Mouse (Mus musculus) large intestine, adult 2 months (tissue): Measurements from ENCODE around the gene Fbxo36. TPM values are rescaled to one million over a fixed set of nuclear protein-coding genes. Genes with fewer than 3 reads are reported as not detected.

Experiments
- DNase-seq: peaks from one replicate; pipeline ENCODE4 v3.0.0-alpha.2; 2012; ENCODE audit warnings: low read depth, low spot score
- WGBS: fragments of 180-500 bp; shearing (Covaris S2); methylation state at CpG from one replicate; pipeline ENCODE4 v1.1.7; 2018; 5-methylcytosine and 5-hydroxymethylcytosine counted together
- polyA plus RNA-seq: library from polyadenylated mRNA; depleted of rRNA; stranded (reverse); fragments of >200 nt; gene quantifications from 2 replicates; pipeline ENCODE4 v1.2.3, GENCODE M21; 2012

Gene Fbxo36
- polyA plus RNA-seq, 1 experiment = 5.6 TPM

- no peak for DNase-seq
These were observed 44.2 kb downstream of the Fbxo36 start for GRCm38 (mm10) chr1:84883889-84884288.

GRCm38 (mm10) chr1:84885174-84885573, 45.5 kb downstream of the Fbxo36 start:
- no peak for DNase-seq
- 78% methylated on average over 3 of the region's 3 CpGs for WGBS

More at GRCm38 (mm10) chr1:84883889-84884288, 44.2 kb downstream of the Fbxo36 start:
- WGBS = 69% methylated on average over 4 of the region's 4 CpGs

- 89% methylated on average over 6 of the region's 6 CpGs for WGBS
- no peak for DNase-seq
These were observed 46.3 kb downstream of the Fbxo36 start for GRCm38 (mm10) chr1:84885921-84886320.

GRCm38 (mm10) chr1:84889330-84890004, 49.8 kb downstream of the Fbxo36 start:
- 76% methylated on average over 8 of the region's 8 CpGs for WGBS
- no peak for DNase-seq

GRCm38 (mm10) chr1:84890005-84890393, 50.4 kb downstream of the Fbxo36 start:
- no peak for DNase-seq
- 55% methylated on average over 7 of the region's 7 CpGs for WGBS

GRCm38 (mm10) chr1:84890503-84890902, 50.9 kb downstream of the Fbxo36 start:
- DNase-seq = no peak
- 74% methylated on average over 7 of the region's 7 CpGs for WGBS

GRCm38 (mm10) chr1:84891746-84892145, 52.1 kb downstream of the Fbxo36 start:
- WGBS = 79% methylated on average over 9 of the region's 9 CpGs
- DNase-seq = no peak

- no peak for DNase-seq
- 85% methylated on average over 6 of the region's 6 CpGs for WGBS
These were observed 57.7 kb downstream of the Fbxo36 start for GRCm38 (mm10) chr1:84897364-84897763.

- no peak for DNase-seq
- 88% methylated on average over 6 of the region's 6 CpGs for WGBS
These were observed 59.5 kb downstream of the Fbxo36 start for GRCm38 (mm10) chr1:84899156-84899555.

GRCm38 (mm10) chr1:84904467-84904866, 64.8 kb downstream of the Fbxo36 start:
- DNase-seq = no peak
- 90% methylated on average over 2 of the region's 2 CpGs for WGBS

- 75% methylated on average over 8 of the region's 8 CpGs for WGBS
- DNase-seq = no peak
These were observed 70.7 kb downstream of the Fbxo36 start for GRCm38 (mm10) chr1:84910177-84910804.

- DNase-seq = no peak
- WGBS = 87% methylated on average over 11 of the region's 11 CpGs
These were observed 72.9 kb downstream of the Fbxo36 start for GRCm38 (mm10) chr1:84912571-84912970.

- 77% methylated on average over 4 of the region's 4 CpGs for WGBS
- DNase-seq = no peak
These were observed 75.4 kb downstream of the Fbxo36 start for GRCm38 (mm10) chr1:84915010-84915409.

GRCm38 (mm10) chr1:84918865-84919264, 79.2 kb downstream of the Fbxo36 start:
- no peak for DNase-seq
- 82% methylated on average over 3 of the region's 3 CpGs for WGBS

- DNase-seq = no peak
- 80% methylated on average over 2 of the region's 2 CpGs for WGBS
These were observed 83.8 kb downstream of the Fbxo36 start for GRCm38 (mm10) chr1:84923432-84923831.

GRCm38 (mm10) chr1:84924134-84924533, 84.5 kb downstream of the Fbxo36 start:
- WGBS = 58% methylated on average over 6 of the region's 6 CpGs
- no peak for DNase-seq

- DNase-seq = no peak
- WGBS = 69% methylated on average over 9 of the region's 9 CpGs
These were observed 86.0 kb downstream of the Fbxo36 start for GRCm38 (mm10) chr1:84925599-84925998.

- no peak for DNase-seq
- 18% methylated on average over 22 of the region's 22 CpGs for WGBS
These were observed 94.0 kb downstream of the Fbxo36 start for GRCm38 (mm10) chr1:84933472-84934150.

GRCm38 (mm10) chr1:84934151-84934502, 94.5 kb downstream of the Fbxo36 start:
- no peak for DNase-seq
- 2% methylated on average over 12 of the region's 12 CpGs for WGBS

GRCm38 (mm10) chr1:84934503-84935333, 95.1 kb downstream of the Fbxo36 start, which contains the start of gene Slc16a14:
TSS of gene Slc16a14 (minus strand) at chr1:84935134.
- DNase-seq = no peak
- 3% methylated on average over 59 of the region's 59 CpGs for WGBS
